Mouse (Mus musculus) forebrain, embryonic 13.5 days (tissue): ENCODE results near the gene Tinagl1. TPM values are rescaled to one million over a fixed set of nuclear protein-coding genes. Genes with fewer than 3 reads are reported as not detected.

Source experiments
- ATAC-seq: fragments of 200-750 bp; cut with Nextera tagmentation; 2 replicates; pipeline ENCODE4 v1.8.0; 2017
- H3K27ac ChIP-seq: fragments of 300-500 bp; sonication (generic); 2 replicates; pipeline ENCODE4 v1.5.1; 2015; ENCODE audit warnings: inconsistent platforms, mild to moderate bottlenecking, moderate library complexity
- H3K27me3 ChIP-seq: fragments of 300-500 bp; sonication (generic); 2 replicates; pipeline ENCODE4 v1.6.1; 2015; ENCODE audit warnings: mild to moderate bottlenecking, inconsistent platforms
- H3K36me3 ChIP-seq: fragments of 300-500 bp; sonication (generic); 2 replicates; pipeline ENCODE4 v1.6.1; 2015; ENCODE audit warnings: mild to moderate bottlenecking, inconsistent platforms; ENCODE audit not compliant: poor library complexity, severe bottlenecking
- H3K4me1 ChIP-seq: fragments of 300-500 bp; sonication (generic); 2 replicates; pipeline ENCODE4 v1.6.1; 2015; ENCODE audit warnings: inconsistent platforms
- H3K4me2 ChIP-seq: fragments of 300-500 bp; sonication (generic); 2 replicates; pipeline ENCODE4 v1.6.1; 2015; ENCODE audit warnings: inconsistent platforms, mild to moderate bottlenecking, moderate library complexity
- H3K4me3 ChIP-seq: fragments of 300-500 bp; sonication (generic); 2 replicates; pipeline ENCODE4 v1.5.1; 2015; ENCODE audit warnings: mild to moderate bottlenecking, inconsistent platforms
- H3K9ac ChIP-seq: fragments of 300-500 bp; sonication (generic); 2 replicates; pipeline ENCODE4 v1.6.1; 2015; ENCODE audit warnings: mild to moderate bottlenecking, inconsistent platforms
- H3K9me3 ChIP-seq: fragments of 300-500 bp; sonication (generic); replicated peaks from 2 replicates; pipeline ENCODE4 v1.6.1; 2016; ENCODE audit warnings: inconsistent platforms
- whole genome bisulfite sequencing: fragments of 180-500 bp; shearing (Covaris S2); methylation state at CpG from one replicate; pipeline ENCODE4 v1.1.7; 2015; 5-methylcytosine and 5-hydroxymethylcytosine counted together
- polyA plus RNA-seq: library from polyadenylated mRNA; unstranded; fragments of >200 nt; fragmentation: Nextera tagmentation; extraction: Ambion mirVana; gene quantifications from 2 replicates; pipeline ENCODE4 v1.2.1, GENCODE M21; 2015

Gene Tinagl1
- polyA plus RNA-seq, 1 experiment from 2014 or later = 2.6 TPM

- WGBS = 53% methylated on average over 9 of the region's 9 CpGs
- no peak for ATAC-seq
- Histone ChIP-seq H3K27me3 (peaks cover 12% of the 10 kb centered on the region), H3K27ac (no peak overlapping the region), H3K36me3 (no peaks in the 10 kb centered on the region), H3K9me3 (no peaks in the 10 kb centered on the region), H3K4me2 (no peak overlapping the region), H3K4me1 (no peaks in the 10 kb centered on the region), H3K4me3 (no peak overlapping the region), H3K9ac (no peak overlapping the region)
Measured at GRCm38 (mm10) chr4:130192266-130192665, 17.3 kb upstream of the Tinagl1 start.

GRCm38 (mm10) chr4:130189606-130190005, 14.7 kb upstream of the Tinagl1 start:
- Histone ChIP-seq H3K36me3 (no peaks in the 10 kb centered on the region), H3K4me2 (no peak overlapping the region), H3K9me3 (no peaks in the 10 kb centered on the region), H3K27ac (no peak overlapping the region), H3K4me3 (no peak overlapping the region), H3K9ac (no peak overlapping the region), H3K4me1 (no peaks in the 10 kb centered on the region), H3K27me3 (peaks cover 9% of the 10 kb centered on the region)
- ATAC-seq = no peak
- WGBS = 72% methylated on average over 7 of the region's 7 CpGs

DNA sequence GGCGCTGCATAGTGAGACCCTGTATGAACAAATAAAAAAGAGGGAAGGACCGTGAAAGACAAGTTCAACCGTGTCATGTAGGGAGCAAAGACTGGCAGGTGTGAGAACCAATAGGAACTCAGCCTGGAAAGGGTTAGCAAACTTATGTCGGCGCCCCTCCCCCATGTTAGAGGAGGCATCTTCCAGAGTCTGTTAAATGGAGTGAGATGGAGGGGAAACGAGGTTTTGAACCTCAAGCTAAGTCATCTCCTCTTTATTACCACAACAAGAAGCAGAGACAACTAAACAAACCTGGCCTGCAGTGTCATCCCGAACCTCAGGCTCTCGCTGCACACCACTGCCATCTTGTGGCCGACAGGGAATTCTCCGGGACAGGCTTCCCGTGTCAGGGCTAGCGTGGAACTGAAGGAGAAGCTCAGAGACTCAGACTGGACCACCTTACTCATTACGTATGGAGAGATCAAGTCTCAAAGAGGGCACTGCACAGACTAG, 13.9 kb upstream of the Tinagl1 start:
- peaks cover 7% of the 10 kb centered on the region; the same call in 1 of the 2 replicates for H3K27me3 ChIP-seq
- H3K9me3 ChIP-seq = no peaks in the 10 kb centered on the region
- no peak overlapping the region for H3K9ac ChIP-seq
- no peaks in the 10 kb centered on the region for H3K36me3 ChIP-seq
- H3K4me2 ChIP-seq = peak overlapping the region; percentile 44
- 0 out of 2 replicates have a peak overlapping the region, but pooled peaks have one; percentile 2 for H3K4me3 ChIP-seq
- peak; percentile 50; the same call in 1 of the 2 replicates for ATAC-seq
- H3K27ac ChIP-seq = no peak overlapping the region
- no peaks in the 10 kb centered on the region for H3K4me1 ChIP-seq
- 3% methylated on average over 13 of the region's 13 CpGs for WGBS

GRCm38 (mm10) chr4:130186891-130187290, 12.0 kb upstream of the Tinagl1 start:
- Histone ChIP-seq H3K27me3 (peaks cover 7% of the 10 kb centered on the region; the same call in 1 of the 2 replicates), H3K27ac (no peak overlapping the region), H3K4me3 (no peak overlapping the region), H3K9me3 (no peaks in the 10 kb centered on the region), H3K36me3 (no peaks in the 10 kb centered on the region), H3K4me2 (no peak overlapping the region), H3K9ac (no peak overlapping the region), H3K4me1 (no peaks in the 10 kb centered on the region)
- 79% methylated on average over 12 of the region's 12 CpGs for WGBS
- ATAC-seq = no peak

GRCm38 (mm10) chr4:130186450-130186849, 11.5 kb upstream of the Tinagl1 start:
- Histone ChIP-seq H3K4me1 (no peaks in the 10 kb centered on the region), H3K36me3 (no peaks in the 10 kb centered on the region), H3K27ac (no peak overlapping the region), H3K4me3 (no peak overlapping the region), H3K9me3 (no peaks in the 10 kb centered on the region), H3K27me3 (peaks cover 7% of the 10 kb centered on the region; the same call in 1 of the 2 replicates), H3K9ac (no peak overlapping the region), H3K4me2 (no peak overlapping the region)
- 62% methylated on average over 9 of the region's 9 CpGs for WGBS
- no peak for ATAC-seq

GRCm38 (mm10) chr4:130183879-130184278, 9.0 kb upstream of the Tinagl1 start:
- H3K4me2 ChIP-seq = no peak overlapping the region
- WGBS = 88% methylated on average over 5 of the region's 5 CpGs
- no peak overlapping the region for H3K9ac ChIP-seq
- H3K27me3 ChIP-seq = peaks cover 7% of the 10 kb centered on the region; the same call in 1 of the 2 replicates
- no peaks in the 10 kb centered on the region for H3K36me3 ChIP-seq
- H3K9me3 ChIP-seq = no peaks in the 10 kb centered on the region
- no peak overlapping the region for H3K27ac ChIP-seq
- ATAC-seq = no peak
- H3K4me1 ChIP-seq = no peaks in the 10 kb centered on the region
- H3K4me3 ChIP-seq = no peak overlapping the region

GRCm38 (mm10) chr4:130183023-130183422, 8.1 kb upstream of the Tinagl1 start:
- 78% methylated on average over 13 of the region's 13 CpGs for WGBS
- ATAC-seq = no peak
- Histone ChIP-seq H3K4me3 (no peak overlapping the region), H3K36me3 (no peaks in the 10 kb centered on the region), H3K27me3 (peaks cover 7% of the 10 kb centered on the region; the same call in 1 of the 2 replicates), H3K9me3 (no peaks in the 10 kb centered on the region), H3K27ac (no peak overlapping the region), H3K9ac (no peak overlapping the region), H3K4me1 (no peaks in the 10 kb centered on the region), H3K4me2 (no peak overlapping the region)

DNA sequence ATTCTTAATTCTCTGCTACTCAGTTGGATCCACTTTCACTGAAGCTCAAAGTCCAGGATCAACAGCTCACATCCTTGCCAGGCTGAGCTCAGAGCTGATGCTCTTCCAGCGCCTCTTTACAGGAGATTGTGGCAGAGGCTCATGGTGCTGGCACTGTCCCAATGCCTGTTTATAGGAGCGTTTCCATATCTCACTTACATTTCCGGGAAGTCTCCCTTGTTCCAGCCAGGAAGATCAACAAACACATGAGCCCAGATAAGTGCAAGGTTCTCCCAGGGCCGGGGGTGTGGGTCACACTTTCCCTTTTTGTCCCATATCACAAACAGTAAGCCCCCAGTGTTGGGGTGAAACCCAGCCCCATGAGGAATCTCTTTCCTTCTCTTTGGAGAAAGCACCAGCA, 7.0 kb upstream of the Tinagl1 start:
- no peaks in the 10 kb centered on the region for H3K4me1 ChIP-seq
- H3K9me3 ChIP-seq = no peaks in the 10 kb centered on the region
- H3K27ac ChIP-seq = no peak overlapping the region
- H3K36me3 ChIP-seq = no peaks in the 10 kb centered on the region
- H3K4me3 ChIP-seq = no peak overlapping the region
- peaks cover 7% of the 10 kb centered on the region; the same call in 1 of the 2 replicates for H3K27me3 ChIP-seq
- H3K9ac ChIP-seq = no peak overlapping the region
- WGBS = 73% methylated on average over 4 of the region's 4 CpGs
- ATAC-seq = no peak
- H3K4me2 ChIP-seq = no peak overlapping the region

GRCm38 (mm10) chr4:130180909-130181602, 6.1 kb upstream of the Tinagl1 start:
- Histone ChIP-seq H3K9me3 (no peaks in the 10 kb centered on the region), H3K36me3 (no peaks in the 10 kb centered on the region), H3K4me2 (no peak overlapping the region), H3K27me3 (0 out of 2 replicates have a peak, but pooled peaks cover 12% of the 10 kb centered on the region), H3K27ac (no peak overlapping the region), H3K4me3 (no peak overlapping the region), H3K9ac (no peak overlapping the region), H3K4me1 (no peaks in the 10 kb centered on the region)
- WGBS = 61% methylated on average over 7 of the region's 7 CpGs
- no peak for ATAC-seq

DNA sequence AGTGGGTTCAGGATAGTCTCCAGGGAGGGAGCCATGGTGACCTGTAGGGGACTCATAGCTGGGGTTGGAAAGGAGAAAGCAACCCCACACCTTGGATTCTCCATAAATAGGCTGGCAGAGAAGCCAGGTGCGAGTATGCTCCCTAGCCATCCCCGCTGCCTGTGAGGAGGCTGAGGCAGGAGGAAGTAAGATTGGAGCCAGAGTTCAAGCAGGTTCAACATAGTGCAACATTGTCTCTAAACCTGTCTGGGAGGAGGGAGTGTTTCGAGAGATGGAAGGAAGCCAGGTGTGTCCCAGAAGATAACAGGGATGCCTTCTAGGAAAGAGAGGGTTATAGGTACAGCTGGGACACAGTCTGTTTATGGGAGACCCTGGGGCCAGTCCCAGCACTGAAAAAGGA, 5.0 kb upstream of the Tinagl1 start:
- no peak overlapping the region for H3K4me2 ChIP-seq
- 85% methylated on average over 3 of the region's 3 CpGs for WGBS
- H3K9ac ChIP-seq = no peak overlapping the region
- no peaks in the 10 kb centered on the region for H3K9me3 ChIP-seq
- H3K4me1 ChIP-seq = peaks cover 9% of the 10 kb centered on the region
- H3K27me3 ChIP-seq = peaks cover 22% of the 10 kb centered on the region
- no peaks in the 10 kb centered on the region for H3K36me3 ChIP-seq
- no peak for ATAC-seq
- H3K4me3 ChIP-seq = no peak overlapping the region
- no peak overlapping the region for H3K27ac ChIP-seq

GRCm38 (mm10) chr4:130177536-130177935, 2.6 kb upstream of the Tinagl1 start:
- ATAC-seq = no peak
- Histone ChIP-seq H3K9ac (no peak overlapping the region), H3K27me3 (peaks cover 43% of the 10 kb centered on the region), H3K4me2 (no peak overlapping the region), H3K4me1 (peaks cover 16% of the 10 kb centered on the region), H3K36me3 (no peaks in the 10 kb centered on the region), H3K4me3 (no peak overlapping the region), H3K9me3 (no peaks in the 10 kb centered on the region), H3K27ac (no peak overlapping the region)
- WGBS = 55% methylated on average over 7 of the region's 7 CpGs

DNA sequence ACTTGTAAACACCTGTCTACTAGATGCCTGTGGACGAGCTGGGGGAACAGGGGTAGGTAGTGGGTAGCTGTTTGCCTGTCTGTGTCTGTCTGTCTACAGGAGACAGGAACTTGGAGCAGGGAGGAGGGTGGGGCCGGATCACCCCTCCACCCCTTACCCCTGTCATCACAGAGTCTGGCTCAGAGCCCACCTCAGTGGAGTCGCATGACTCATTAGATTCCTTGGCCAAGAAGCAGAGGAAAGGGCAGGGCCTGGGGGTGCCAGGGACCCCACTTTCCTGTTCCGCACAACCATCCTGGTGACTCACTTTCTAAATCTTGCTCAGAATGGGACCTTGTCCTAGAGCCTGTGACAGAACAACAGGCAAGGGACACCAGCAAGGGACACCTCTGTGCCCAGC, 2.2 kb upstream of the Tinagl1 start:
- WGBS = 77% methylated on average over 4 of the region's 4 CpGs
- no peak for ATAC-seq
- no peak overlapping the region for H3K4me2 ChIP-seq
- H3K9me3 ChIP-seq = no peaks in the 10 kb centered on the region
- H3K27me3 ChIP-seq = peaks cover 47% of the 10 kb centered on the region
- peaks cover 16% of the 10 kb centered on the region for H3K4me1 ChIP-seq
- H3K9ac ChIP-seq = no peak overlapping the region
- no peaks in the 10 kb centered on the region for H3K36me3 ChIP-seq
- no peak overlapping the region for H3K27ac ChIP-seq
- no peak overlapping the region for H3K4me3 ChIP-seq
